Mouse (Mus musculus) embryonic facial prominence, embryonic 14.5 days (tissue): Measurements from ENCODE around the gene Spef2. TPM values are rescaled to one million over a fixed set of nuclear protein-coding genes. Genes with fewer than 3 reads are reported as not detected.
A peak's percentile ranks its signal among the peaks of the same experiment; 100 is the strongest.
"Not testable (repeated sequence)": the region's sequence is repeated elsewhere in the genome, so short reads cannot be mapped to it uniquely, and the experiment has no call there.

ENCODE experiments used
- ATAC-seq: fragments of 200-750 bp; cut with Nextera tagmentation; 2 replicates; pipeline ENCODE4 v1.8.0; 2017; ENCODE audit warnings: low read depth, moderate number of reproducible peaks, moderate TSS enrichment
- DNase-seq: peaks from one replicate; pipeline ENCODE4 v3.0.0-alpha.2; 2015; ENCODE audit warnings: low spot score
- H3K27ac ChIP-seq: fragments of 300-500 bp; sonication (generic); replicated peaks from 2 replicates; pipeline ENCODE4 v1.5.1; 2014; ENCODE audit warnings: low read depth, mild to moderate bottlenecking, low read length, moderate library complexity
- H3K27me3 ChIP-seq: fragments of 300-500 bp; sonication (generic); replicated peaks from 2 replicates; pipeline ENCODE4 v1.6.1; 2014; ENCODE audit warnings: low read length; ENCODE audit not compliant: control insufficient read depth, insufficient read depth
- H3K36me3 ChIP-seq: fragments of 300-500 bp; sonication (generic); 2 replicates; pipeline ENCODE4 v1.6.1; 2014; ENCODE audit warnings: low read length, mixed read lengths; ENCODE audit not compliant: control insufficient read depth, insufficient read depth
- H3K4me1 ChIP-seq: fragments of 300-500 bp; sonication (generic); 2 replicates; pipeline ENCODE4 v1.6.1; 2014; ENCODE audit warnings: antibody characterized with exemption, low read length; ENCODE audit not compliant: control insufficient read depth, insufficient read depth
- H3K4me2 ChIP-seq: fragments of 300-500 bp; sonication (generic); 2 replicates; pipeline ENCODE4 v1.6.1; 2014; ENCODE audit warnings: low read depth, mild to moderate bottlenecking, low read length, moderate library complexity, mixed read lengths
- H3K4me3 ChIP-seq: fragments of 300-500 bp; sonication (generic); 2 replicates; pipeline ENCODE4 v1.5.1; 2014; ENCODE audit warnings: low read depth, mild to moderate bottlenecking, low read length
- H3K9ac ChIP-seq: fragments of 300-500 bp; sonication (generic); 2 replicates; pipeline ENCODE4 v1.6.1; 2014; ENCODE audit warnings: low read depth, mild to moderate bottlenecking, low read length, moderate library complexity, mixed read lengths
- H3K9me3 ChIP-seq: fragments of 300-500 bp; sonication (generic); 2 replicates; pipeline ENCODE4 v1.6.1; 2016; ENCODE audit warnings: low read length; ENCODE audit not compliant: control insufficient read depth
- WGBS: fragments of 180-500 bp; shearing (Covaris S2); extraction: QIAGEN DNeasy Blood & Tissue Kit; methylation state at CpG from one replicate; pipeline ENCODE4 v1.1.7; 2014; 5-methylcytosine and 5-hydroxymethylcytosine counted together
- polyA plus RNA-seq: library from polyadenylated mRNA; unstranded; fragments of >200 nt; fragmentation: Nextera tagmentation; extraction: Ambion mirVana; gene quantifications from 2 replicates; pipeline ENCODE4 v1.2.1, GENCODE M21; 2014

The Spef2 gene
- polyA plus RNA-seq, 1 experiment from 2014 or later: 2.0 TPM

DNA sequence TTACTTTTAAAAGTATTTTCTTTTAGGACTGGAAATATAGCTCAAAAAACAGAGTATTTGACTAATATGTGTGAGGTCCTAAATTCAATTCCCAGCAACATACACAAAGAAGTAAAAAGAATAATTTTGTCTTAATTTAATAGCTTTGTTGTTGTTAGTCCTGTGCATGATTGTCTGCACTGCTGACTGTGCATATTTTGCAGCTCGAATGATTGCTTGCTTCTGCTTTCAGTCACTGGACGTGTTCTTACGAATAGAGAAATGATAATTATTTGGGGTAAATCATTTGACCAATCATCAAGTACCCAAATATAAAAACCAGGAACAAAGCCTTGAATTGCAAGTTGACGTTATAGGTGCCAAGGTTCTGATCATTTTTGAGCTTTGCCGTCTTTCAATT lies 57.8 kb downstream of the Spef2 start:
- 87% methylated on average over 5 of the region's 5 CpGs for WGBS
- Histone ChIP-seq H3K4me3 (no peak overlapping the region), H3K9me3 (no peaks in the 10 kb centered on the region), H3K27me3 (no peaks in the 10 kb centered on the region), H3K36me3 (no peaks in the 10 kb centered on the region), H3K27ac (no peak overlapping the region), H3K4me1 (no peaks in the 10 kb centered on the region), H3K9ac (no peak overlapping the region), H3K4me2 (no peak overlapping the region)
- DNase-seq: no peak
- ATAC-seq: no peak

DNA sequence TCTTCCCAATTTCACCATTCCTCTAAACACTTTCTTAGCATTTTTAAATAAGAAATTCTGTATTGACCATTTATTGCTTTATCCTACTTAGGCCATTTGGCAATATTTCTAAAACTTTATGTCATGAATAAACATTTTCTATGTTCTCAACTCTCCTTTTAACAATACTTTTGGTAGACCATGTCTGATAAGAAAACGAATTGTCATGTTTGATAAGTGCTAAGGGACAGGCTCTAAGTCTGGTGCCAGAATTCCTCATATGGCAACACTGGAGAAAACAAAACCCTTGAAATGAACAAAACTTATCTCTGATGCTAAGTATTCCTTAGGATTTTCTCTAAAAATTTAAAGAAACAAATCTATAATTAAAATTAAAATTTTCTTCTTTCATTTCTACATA lies 58.2 kb downstream of the Spef2 start:
- DNase-seq (no peak), ATAC-seq (no peak)
- no peaks in the 10 kb centered on the region for H3K36me3 ChIP-seq
- WGBS: 72% methylated on average over 1 of the region's 1 CpGs
- H3K4me2 ChIP-seq: no peak overlapping the region
- no peaks in the 10 kb centered on the region for H3K4me1 ChIP-seq
- H3K4me3 ChIP-seq: no peak overlapping the region
- H3K9ac ChIP-seq: no peak overlapping the region
- no peaks in the 10 kb centered on the region for H3K9me3 ChIP-seq
- no peak overlapping the region for H3K27ac ChIP-seq
- no peaks in the 10 kb centered on the region for H3K27me3 ChIP-seq

DNA sequence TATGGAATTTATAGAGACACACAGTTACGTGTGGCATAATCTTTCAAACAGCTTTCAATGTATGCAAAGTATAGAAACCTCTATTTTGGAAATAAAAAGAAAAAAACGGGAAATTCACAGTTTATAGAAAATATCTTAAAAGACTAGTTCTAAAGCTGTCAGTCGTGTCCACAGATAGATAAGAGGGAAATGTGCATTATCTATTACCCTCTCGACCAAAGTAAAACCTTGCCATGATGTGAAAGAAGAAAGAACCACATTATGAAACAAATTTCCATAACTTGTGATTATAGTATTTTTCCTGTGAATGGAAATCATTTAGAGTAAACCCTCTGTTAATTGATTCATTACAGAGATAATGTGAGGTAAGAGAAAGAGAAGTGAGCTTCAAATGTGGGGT lies 65.2 kb downstream of the Spef2 start:
- Histone ChIP-seq H3K27me3 (no peaks in the 10 kb centered on the region), H3K4me1 (no peaks in the 10 kb centered on the region), H3K4me2 (no peak overlapping the region), H3K9me3 (no peaks in the 10 kb centered on the region), H3K27ac (no peak overlapping the region), H3K4me3 (no peak overlapping the region), H3K9ac (no peak overlapping the region), H3K36me3 (no peaks in the 10 kb centered on the region)
- ATAC-seq: no peak
- WGBS: 76% methylated on average over 4 of the region's 4 CpGs
- no peak for DNase-seq

DNA sequence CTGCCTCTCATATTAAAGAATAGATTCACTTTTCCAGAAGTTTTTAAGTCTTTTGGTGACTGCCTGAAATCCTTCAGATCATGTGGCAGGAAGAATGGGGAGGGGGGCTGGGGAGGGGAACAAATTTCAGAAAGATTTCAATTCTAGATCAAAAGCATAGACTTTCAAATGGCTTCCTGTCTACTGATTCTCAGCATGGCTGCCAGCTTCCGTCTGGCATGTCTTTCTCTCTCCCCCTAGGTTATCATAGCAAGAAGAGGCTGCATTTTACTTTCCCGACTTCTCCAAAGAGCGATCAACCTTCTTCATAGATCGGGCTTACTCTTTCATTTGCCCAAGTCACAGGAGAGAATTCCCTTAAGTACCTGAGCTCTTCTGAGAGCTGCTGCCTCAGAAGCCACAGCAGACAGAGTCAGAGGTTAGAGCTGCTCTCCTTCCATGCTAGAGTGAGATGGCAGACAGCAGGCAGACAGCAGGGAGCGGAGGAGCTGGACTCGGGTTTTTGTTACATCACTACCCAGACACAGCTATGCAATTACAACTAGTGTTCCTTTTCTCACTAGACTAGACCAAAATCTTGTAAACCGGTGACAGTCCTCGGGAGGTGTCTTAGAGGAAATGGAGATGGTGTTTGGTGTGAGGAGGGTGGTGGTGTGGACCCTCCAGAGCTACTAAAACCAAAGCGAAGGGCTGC lies 71.2 kb downstream of the Spef2 start:
- Histone ChIP-seq H3K9me3 (no peaks in the 10 kb centered on the region), H3K4me2 (no peak overlapping the region), H3K9ac (no peak overlapping the region), H3K4me1 (peaks cover 6% of the 10 kb centered on the region; the same call in 1 of the 2 replicates), H3K27ac (peak overlapping the region; percentile 15; the same call in 1 of the 2 replicates), H3K4me3 (no peak overlapping the region), H3K27me3 (no peaks in the 10 kb centered on the region), H3K36me3 (no peaks in the 10 kb centered on the region)
- WGBS: 62% methylated on average over 9 of the region's 9 CpGs
- DNase-seq (no peak), ATAC-seq (no peak)

DNA sequence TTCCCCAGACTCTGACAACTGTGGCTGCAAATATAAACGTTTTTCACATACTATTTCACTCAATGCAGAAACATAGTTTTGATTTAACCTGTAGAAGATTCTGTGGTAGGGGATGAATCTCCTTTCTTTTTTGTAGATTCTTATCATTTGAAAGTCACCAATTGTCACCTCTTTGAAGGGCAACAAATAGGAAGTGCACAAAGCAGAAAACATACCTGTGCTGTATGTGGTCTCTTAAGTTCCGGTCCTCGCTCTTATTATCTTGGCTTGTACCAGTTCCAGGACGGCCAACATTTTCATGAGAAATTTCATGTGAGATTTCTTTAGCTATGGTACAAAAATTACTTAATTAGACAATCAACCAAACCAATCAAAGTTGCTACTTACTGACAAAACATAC lies 80.1 kb downstream of the Spef2 start:
- Histone ChIP-seq H3K27ac (no peak overlapping the region), H3K9me3 (no peaks in the 10 kb centered on the region), H3K4me3 (no peak overlapping the region), H3K4me2 (no peak overlapping the region), H3K36me3 (no peaks in the 10 kb centered on the region), H3K4me1 (no peaks in the 10 kb centered on the region), H3K9ac (no peak overlapping the region), H3K27me3 (no peaks in the 10 kb centered on the region)
- DNase-seq (no peak), ATAC-seq (no peak)
- WGBS: 87% methylated on average over 4 of the region's 4 CpGs

DNA sequence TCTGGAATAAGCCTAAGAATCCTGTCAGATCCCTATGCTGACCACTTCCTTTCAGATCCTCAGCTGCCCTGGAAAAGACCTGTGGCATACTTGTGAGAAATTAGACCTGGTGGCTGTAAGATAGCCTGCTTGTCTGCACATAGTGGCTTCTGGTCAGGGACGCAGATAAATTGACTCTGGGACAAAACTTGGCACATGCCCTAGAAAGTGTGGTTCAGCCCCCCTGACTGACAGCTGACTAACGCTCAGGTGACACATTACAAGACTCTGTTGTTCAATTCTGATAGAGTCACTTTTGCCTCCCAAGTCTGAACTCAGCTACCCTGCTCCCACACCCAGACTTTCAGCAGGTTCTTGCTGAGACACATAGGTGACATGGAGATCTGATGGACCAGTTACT lies 83.7 kb downstream of the Spef2 start:
- not testable (repeated sequence) for H3K27ac ChIP-seq, H3K4me3 ChIP-seq, ATAC-seq, H3K27me3 ChIP-seq, H3K9me3 ChIP-seq, H3K4me2 ChIP-seq, H3K9ac ChIP-seq, H3K4me1 ChIP-seq, H3K36me3 ChIP-seq, DNase-seq
- 93% methylated on average over 2 of the region's 2 CpGs for WGBS

DNA sequence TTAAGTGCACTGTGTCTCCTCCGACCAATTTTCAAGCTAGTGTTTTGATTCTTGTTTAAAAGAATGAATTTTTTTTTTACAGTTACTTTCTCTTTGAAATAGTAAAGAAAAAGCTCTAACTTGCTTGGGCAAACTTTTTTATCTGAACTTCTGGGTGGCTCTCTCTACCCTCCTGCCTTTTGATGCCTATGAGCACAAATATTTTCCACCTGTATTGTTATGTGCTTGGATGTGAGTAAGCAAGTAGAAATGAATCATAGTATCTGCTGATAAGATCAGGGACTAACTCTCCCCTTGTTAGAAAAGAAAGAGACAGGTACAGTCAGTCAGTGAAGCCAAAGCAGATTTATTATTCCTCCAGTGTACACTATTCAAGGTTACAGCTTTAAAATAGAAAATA lies 87.5 kb downstream of the Spef2 start:
- Histone ChIP-seq H3K9me3 (no peaks in the 10 kb centered on the region), H3K27ac (no peak overlapping the region), H3K4me2 (no peak overlapping the region), H3K27me3 (no peaks in the 10 kb centered on the region), H3K36me3 (no peaks in the 10 kb centered on the region), H3K4me1 (no peaks in the 10 kb centered on the region), H3K4me3 (no peak overlapping the region), H3K9ac (no peak overlapping the region)
- 68% methylated on average over 1 of the region's 1 CpGs for WGBS
- ATAC-seq (no peak), DNase-seq (no peak)

DNA sequence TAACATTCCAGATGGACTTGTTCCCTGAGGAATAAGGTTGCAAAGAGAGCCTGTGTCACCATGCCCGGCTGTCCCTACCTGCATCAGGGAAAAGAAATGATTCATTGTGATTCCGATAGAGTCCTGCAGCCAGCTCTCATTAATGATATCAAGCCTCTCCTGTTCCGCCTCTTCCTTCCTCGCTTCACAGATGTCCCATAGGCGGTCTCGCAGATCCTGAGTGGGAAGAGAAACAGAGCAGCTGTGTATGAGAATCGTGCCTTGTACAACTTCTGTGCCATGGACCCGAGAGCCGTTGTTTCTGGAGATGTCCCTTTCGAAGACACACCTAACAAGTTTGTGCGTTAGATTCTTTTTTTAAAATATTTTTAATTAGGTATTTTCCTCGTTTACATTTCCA lies 114.2 kb downstream of the Spef2 start:
- Histone ChIP-seq H3K36me3 (no peaks in the 10 kb centered on the region), H3K27ac (no peak overlapping the region), H3K4me2 (no peak overlapping the region), H3K27me3 (no peaks in the 10 kb centered on the region), H3K9ac (no peak overlapping the region), H3K9me3 (no peaks in the 10 kb centered on the region), H3K4me3 (no peak overlapping the region), H3K4me1 (no peaks in the 10 kb centered on the region)
- ATAC-seq: no peak
- DNase-seq: no peak
- 90% methylated on average over 12 of the region's 12 CpGs for WGBS

DNA sequence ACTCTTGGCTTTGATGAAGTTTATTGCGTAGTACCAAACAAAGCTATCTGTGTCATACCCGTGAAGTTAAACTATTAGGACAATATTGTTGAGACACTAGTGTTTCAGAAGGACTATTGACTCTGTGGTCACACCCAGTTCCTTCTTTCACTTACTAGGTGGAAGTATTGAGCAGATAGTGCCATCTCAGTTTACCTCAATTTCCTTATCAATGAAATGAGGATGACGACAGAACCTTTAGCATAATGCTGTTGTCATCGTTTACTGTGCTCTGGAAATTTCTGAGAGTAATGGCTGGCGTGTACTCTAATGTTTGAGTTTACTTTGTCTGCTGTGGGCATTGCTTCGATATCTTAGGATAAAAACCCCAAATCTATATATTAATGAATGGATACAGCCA lies 117.0 kb downstream of the Spef2 start:
- no peak overlapping the region for H3K4me2 ChIP-seq
- H3K4me3 ChIP-seq: no peak overlapping the region
- H3K4me1 ChIP-seq: no peaks in the 10 kb centered on the region
- no peak overlapping the region for H3K27ac ChIP-seq
- no peak for DNase-seq
- H3K9me3 ChIP-seq: no peaks in the 10 kb centered on the region
- H3K36me3 ChIP-seq: no peaks in the 10 kb centered on the region
- no peaks in the 10 kb centered on the region for H3K27me3 ChIP-seq
- H3K9ac ChIP-seq: no peak overlapping the region
- 90% methylated on average over 6 of the region's 6 CpGs for WGBS
- no peak for ATAC-seq
